Comparison of ENCODE assay signal across 22 mouse cellular contexts in genomic region chr9:10116581-10116980, GRCm38 (mm10).
DNase-seq lines count a peak whose midpoint lies in the region; ATAC-seq and TF ChIP-seq lines count a peak whose summit lies in the region.
"Had no signal": no experiment of that assay in that cellular context is flagged by ENCODE, and none has a peak within 500 bp of the region (broad histone marks: within the 10 kb centered on the region; RNA-seq: fewer than 3 reads in every experiment).

No protein-coding gene starts in this region.

- H3K9me3 ChIP-seq in forebrain, postnatal 0 days (ENCODE audit: low read length), result no peaks in the 10 kb centered on the region
- H3K9me3 ChIP-seq: G1E had no signal

- peak; percentile 24 for DNase-seq in Muller cell, postnatal 12 days (ENCODE audit: inconsistent ontology term)
- DNase-seq in retina, embryonic 14.5 days (ENCODE audit: low spot score), result peak; percentile 66
- peak; percentile 59 for DNase-seq in retina, postnatal 1 day
- DNase-seq in layer of hippocampus, postnatal 36 days, result no peak
- no peak for DNase-seq in forebrain, postnatal 0 days
- DNase-seq in cerebellum, postnatal 25 days, result no peak
- DNase-seq: adrenal gland, adult 2 months; adrenal gland, adult 8-10 months; adrenal gland, postnatal 10 days; adrenal gland, postnatal 14 days; adrenal gland, postnatal 25 days; adrenal gland, postnatal 36 days; B cell, adult 2 months; cerebellum, adult 11 months; cerebellum, adult 11-12 months; cerebellum, adult 18-20 months; cerebellum, adult 2 months had no signal

- TF ChIP-seq CTCF in forebrain, postnatal 0 days (IDR thresholded peaks at IDR 0.05; ENCODE audit: low read depth), result no peak

- H3K4me1 ChIP-seq in forebrain, postnatal 0 days (ENCODE audit: insufficient read depth), result no peaks in the 10 kb centered on the region

- H3K4me2 ChIP-seq in forebrain, postnatal 0 days (ENCODE audit: low read depth), result no peak overlapping the region

- no peak overlapping the region for H3K9ac ChIP-seq in forebrain, postnatal 0 days

- H3K36me3 ChIP-seq in forebrain, postnatal 0 days (ENCODE audit: insufficient read depth), result no peaks in the 10 kb centered on the region
- H3K36me3 ChIP-seq: G1E had no signal

- H3K4me3 ChIP-seq in forebrain, postnatal 0 days (ENCODE audit: low read depth, low read length), result no peak overlapping the region

- no peaks in the 10 kb centered on the region for H3K27me3 ChIP-seq in forebrain, postnatal 0 days (ENCODE audit: insufficient read depth, low read length)
- H3K27me3 ChIP-seq: CH12.LX, Patski had no signal

- ATAC-seq in forebrain, postnatal 0 days, result no peak
- ATAC-seq: activated CD4-positive, CD25-positive, alpha-beta regulatory T cell, adult 4 months; CD4-positive, CD25-positive, alpha-beta regulatory T cell, adult 4 months; Patski had no signal

- WGBS in forebrain, postnatal 0 days, result 23% methylated on average over 1 of the region's 1 CpGs

- no peak overlapping the region for H3K27ac ChIP-seq in forebrain, postnatal 0 days (ENCODE audit: low read depth, low read length)

Comparison
In these comparisons a context has a peak if more than half of its experiments do, and no peak if none do; other contexts are left out.
1. DNase-seq: peak in Muller cell, postnatal 12 days (single experiment), retina, embryonic 14.5 days (single experiment) and retina, postnatal 1 day (single experiment); none in layer of hippocampus, postnatal 36 days (0 of 2), forebrain, postnatal 0 days (single experiment) and cerebellum, postnatal 25 days (0 of 2).